Mouse (Mus musculus) ZHBTc4 (cell line): ENCODE results near the gene Elp4.

ENCODE experiments used
- DNase-seq: peaks from one replicate; pipeline ENCODE4 v3.0.0-alpha.2; 2011; ENCODE audit warnings: low read depth, low spot score

The Elp4 gene

GRCm38 (mm10) chr2:105671116-105671797 is 233.1 kb downstream of the Elp4 start:
- DNase-seq, result no peak

- DNase-seq, result no peak
Observed at GRCm38 (mm10) chr2:105670731-105671095, 233.7 kb downstream of the Elp4 start.

GRCm38 (mm10) chr2:105669881-105670730 is 234.3 kb downstream of the Elp4 start:
- peak; percentile 42 for DNase-seq

GRCm38 (mm10) chr2:105669371-105669861 is 234.9 kb downstream of the Elp4 start:
- DNase-seq, result peak; percentile 37

GRCm38 (mm10) chr2:105668271-105669270 is 235.8 kb downstream of the Elp4 start, which contains the start of gene Pax6:
Gene Pax6 (plus strand): TSS chr2:105668900.
- DNase-seq, result peak; percentile 48

GRCm38 (mm10) chr2:105667626-105667950 is 236.8 kb downstream of the Elp4 start:
- DNase-seq, result peak; percentile 62

- DNase-seq, result peak; percentile 60
Observed at GRCm38 (mm10) chr2:105666763-105667625, 237.4 kb downstream of the Elp4 start.

DNA sequence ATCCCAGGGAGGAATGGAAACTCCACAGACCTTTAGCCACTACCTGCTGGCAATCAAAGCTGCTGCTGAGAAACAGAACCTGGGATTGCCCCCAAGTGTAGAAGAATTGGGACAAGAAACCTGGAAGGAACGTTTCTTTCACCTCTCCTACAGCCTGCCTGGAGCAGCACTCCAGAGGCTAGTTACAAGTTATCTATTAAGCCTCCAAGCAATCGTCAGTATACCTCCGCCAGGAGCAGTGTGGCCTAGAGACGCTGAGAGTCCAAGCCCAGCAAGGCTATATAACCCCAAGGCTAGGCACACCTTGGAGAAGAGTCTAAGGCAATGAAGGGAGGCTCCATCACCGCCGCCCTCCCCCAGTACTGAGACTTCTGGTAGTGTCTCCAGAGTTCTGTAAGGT is 238.0 kb downstream of the Elp4 start:
- no peak for DNase-seq

GRCm38 (mm10) chr2:105665491-105666250 is 238.7 kb downstream of the Elp4 start:
- DNase-seq, result no peak

- DNase-seq, result no peak
Observed at GRCm38 (mm10) chr2:105664996-105665395, 239.4 kb downstream of the Elp4 start.

GRCm38 (mm10) chr2:105663101-105663511 is 241.3 kb downstream of the Elp4 start:
- no peak for DNase-seq

DNA sequence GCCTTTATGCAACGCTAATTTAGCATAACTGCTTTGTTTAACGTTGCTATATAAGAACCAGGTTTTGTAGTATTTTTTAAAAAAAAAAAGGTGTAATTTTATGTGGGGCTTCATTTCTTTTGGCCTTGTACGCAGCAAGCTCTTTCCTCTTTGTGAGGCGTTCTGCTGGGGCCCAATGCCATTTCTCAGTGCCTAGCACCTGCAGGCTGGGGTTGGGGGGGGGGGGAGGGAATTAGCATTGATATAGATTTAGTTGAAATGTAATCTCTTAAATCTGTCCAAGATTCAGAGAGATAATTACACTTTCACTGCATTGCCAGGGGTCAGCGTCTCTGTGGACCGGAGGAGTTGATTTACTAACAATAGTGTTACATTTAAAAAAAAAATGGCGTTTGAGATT is 241.8 kb downstream of the Elp4 start:
- no peak for DNase-seq

DNA sequence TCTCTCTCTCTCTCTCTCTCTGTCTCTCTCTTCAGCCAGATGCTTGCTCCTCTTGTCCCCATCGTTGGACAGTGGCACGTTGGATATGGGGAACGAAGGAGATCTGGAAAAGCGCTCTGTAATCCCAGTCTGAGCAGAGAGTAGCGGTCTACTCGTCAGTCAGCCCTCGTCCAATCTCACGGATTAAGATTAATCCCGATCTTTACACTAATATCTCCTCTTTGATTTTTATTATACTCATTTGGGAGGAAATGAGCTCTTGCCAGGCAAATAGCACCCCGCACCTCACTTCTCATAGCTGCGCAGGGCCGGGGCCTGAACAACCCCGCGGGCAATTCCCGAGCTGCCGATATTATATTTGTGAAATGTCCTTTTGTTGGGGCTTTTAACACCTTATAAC is 242.2 kb downstream of the Elp4 start:
- DNase-seq, result no peak

GRCm38 (mm10) chr2:105661623-105662066 is 242.7 kb downstream of the Elp4 start:
- peak; percentile 16 for DNase-seq

DNA sequence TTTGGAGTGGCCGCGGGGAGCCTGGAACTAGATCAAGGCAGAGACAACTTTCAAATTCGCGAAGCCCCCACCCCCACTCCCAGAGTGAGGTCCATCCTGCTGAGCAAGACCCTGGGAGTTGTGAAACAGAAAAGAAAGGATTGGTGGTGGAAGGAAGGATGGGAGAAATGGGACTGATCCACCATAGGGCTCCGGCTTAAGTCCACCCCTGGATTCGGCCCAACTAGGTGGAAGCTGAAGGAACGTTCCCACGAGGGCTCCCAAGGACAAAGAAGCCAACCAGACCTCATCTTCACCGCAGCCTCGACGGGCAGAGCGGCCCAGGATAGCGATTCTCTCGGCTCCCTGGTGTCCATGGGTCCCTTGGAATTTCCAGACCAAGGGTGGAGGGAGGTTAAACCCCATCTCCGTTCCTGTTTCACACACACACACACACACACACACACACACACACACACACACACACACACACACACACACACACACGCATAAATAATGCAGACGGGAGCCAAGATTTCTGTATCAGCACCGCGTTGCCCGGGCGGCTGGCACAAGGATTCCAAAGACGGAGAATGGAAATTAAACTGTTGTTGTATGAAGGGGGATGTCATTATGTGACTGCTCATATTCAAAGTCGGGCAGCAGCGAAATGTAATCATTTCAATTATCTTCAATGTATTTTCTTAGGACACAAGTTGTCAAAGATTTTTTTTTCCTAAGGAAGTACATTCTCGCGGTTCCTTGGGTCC is 243.3 kb downstream of the Elp4 start:
- DNase-seq, result peak; percentile 17

DNA sequence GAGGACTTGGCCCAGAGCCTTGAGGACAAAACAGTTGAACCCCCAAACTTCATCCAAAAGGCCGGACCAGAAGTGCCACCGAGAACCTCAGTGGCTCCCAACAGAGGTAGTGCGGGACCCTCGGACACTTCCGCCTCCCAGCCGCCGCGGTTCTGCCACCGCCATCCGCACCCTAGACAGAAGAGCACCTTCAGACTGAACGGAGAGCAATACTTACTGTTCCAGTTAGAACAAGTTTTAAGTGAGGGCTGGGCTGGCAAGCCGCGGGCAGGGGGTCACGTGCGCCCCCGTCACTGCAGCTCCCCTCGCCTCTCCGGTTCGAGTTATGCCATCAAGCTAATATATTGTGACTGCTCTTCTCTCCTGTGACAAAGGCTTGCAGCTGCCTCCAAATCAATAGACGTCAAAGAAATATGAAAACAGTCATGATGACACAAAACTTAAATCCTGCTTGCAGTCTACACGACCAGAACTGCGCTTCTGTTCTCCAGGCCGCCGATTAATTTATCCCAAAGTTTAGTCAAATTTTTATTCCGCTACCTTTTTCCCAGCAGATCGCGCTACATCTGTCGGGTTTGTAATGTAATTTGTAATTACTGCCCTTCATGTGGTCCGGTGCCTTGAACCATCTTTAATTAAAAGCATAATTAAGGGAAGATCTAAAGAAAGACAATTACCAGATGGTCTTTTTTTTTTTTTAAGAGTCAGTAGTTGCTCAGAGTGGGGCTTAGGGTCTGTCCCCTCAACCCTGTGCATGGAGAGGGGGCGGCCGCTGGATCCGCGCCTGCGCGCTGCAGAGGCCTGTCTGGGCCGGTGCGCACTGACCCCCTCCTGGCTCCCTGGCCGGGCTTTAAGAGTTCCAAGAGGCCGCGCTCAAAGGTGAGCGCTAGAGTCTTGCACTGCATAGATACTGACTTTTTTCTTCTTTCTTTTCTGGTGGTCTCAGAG is 244.2 kb downstream of the Elp4 start:
- DNase-seq, result peak; percentile 34

- no peak for DNase-seq
Observed at GRCm38 (mm10) chr2:105659350-105659749, 245.0 kb downstream of the Elp4 start.

GRCm38 (mm10) chr2:105656456-105656855 is 247.9 kb downstream of the Elp4 start:
- DNase-seq, result no peak
